Mouse (Mus musculus) retina, postnatal 7 days (tissue): ENCODE measurements at regions not wholly inside any gene's neighbourhood (a gene's known extent, or its start where the extent isn't known, plus 50 kb on each side); places are given as distances from the start of the nearest gene placed in this dataset.

Experiments
- DNase-seq: peaks from one replicate; pipeline ENCODE4 v3.0.0-alpha.2; 2012; ENCODE audit warnings: low read depth, low spot score

DNA sequence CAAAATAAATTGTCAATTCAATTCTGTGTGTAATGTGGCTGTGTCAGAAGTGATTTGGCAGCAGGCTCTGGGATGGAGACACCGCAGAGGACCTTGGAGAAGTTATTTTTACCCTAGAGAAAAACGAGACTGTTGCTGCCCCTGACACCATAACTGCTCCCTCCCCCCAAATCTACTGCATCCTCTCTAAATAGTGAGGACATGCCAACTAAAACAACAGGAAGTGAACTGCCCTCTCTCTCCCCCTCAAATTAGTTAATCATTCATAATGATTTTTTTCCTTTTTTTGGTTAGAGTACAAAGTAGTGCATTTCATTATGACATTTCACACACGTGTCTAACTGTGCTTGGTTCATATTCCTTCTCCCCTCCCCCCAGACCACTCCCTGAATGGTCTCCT, 55.6 kb upstream of the Pias1 start:
- no peak for DNase-seq

DNA sequence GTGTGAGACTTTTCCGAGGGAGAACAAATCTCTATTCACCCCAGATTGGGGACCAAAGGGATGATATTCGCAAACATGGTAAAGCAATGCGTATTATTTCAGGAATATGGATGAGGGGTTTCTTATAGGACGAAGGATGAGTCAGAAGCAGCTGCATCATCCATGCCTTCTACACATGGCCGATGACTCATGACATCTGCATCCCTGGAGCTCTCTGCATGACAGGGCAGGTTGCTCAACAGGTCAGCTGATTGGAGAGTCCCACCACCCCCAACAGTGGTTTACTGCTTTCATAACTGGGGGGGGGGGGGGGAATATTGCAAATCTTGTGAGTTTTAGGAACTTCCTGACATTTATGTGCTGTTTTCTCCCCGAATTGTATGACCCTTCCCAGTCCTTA, 50.3 kb upstream of the Pias1 start:
- DNase-seq: no peak
